Mouse (Mus musculus): Measurements from ENCODE around the gene Tescl. TPM values are rescaled to one million over a fixed set of nuclear protein-coding genes. Genes with fewer than 3 reads are reported as not detected.

The Tescl gene
- polyA plus RNA-seq, 1 experiment = not detected

DNA sequence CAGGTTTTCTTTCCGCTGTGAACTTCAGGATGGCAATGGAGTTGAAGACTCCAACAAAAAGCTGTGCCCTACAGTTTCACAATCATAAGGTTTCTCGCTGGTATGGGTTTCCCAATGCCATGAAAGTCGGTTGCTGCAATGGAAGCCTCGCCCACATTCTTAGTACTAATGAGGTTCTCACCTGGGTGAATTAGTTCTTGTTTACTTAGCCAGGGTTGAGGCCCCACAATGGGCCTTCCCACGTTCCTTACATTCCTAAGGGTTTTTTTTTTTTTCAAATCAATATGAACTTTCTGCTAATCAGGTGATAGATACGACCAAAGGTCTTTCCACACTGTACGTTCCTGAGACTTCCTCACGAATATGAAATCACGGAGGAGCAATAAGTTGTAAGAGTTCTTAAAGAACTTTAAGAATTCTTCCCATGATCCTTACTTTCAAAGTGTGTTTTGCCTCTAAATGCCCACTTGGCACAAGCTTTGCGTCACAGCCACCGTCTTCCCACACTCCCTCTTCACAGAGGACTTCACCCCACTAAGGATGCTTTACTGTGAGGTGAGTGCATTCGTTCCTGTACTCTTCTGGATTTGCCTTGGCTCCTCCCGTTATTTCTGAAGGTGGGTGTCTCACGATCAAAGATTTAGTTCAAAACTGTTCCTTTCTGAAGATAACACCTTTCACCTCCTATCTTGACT is 6.3 kb downstream of the Tescl start:
- no peak for TF ChIP-seq GATA1 (IDR thresholded peaks at IDR 0.05; ENCODE audit: low read length)

DNA sequence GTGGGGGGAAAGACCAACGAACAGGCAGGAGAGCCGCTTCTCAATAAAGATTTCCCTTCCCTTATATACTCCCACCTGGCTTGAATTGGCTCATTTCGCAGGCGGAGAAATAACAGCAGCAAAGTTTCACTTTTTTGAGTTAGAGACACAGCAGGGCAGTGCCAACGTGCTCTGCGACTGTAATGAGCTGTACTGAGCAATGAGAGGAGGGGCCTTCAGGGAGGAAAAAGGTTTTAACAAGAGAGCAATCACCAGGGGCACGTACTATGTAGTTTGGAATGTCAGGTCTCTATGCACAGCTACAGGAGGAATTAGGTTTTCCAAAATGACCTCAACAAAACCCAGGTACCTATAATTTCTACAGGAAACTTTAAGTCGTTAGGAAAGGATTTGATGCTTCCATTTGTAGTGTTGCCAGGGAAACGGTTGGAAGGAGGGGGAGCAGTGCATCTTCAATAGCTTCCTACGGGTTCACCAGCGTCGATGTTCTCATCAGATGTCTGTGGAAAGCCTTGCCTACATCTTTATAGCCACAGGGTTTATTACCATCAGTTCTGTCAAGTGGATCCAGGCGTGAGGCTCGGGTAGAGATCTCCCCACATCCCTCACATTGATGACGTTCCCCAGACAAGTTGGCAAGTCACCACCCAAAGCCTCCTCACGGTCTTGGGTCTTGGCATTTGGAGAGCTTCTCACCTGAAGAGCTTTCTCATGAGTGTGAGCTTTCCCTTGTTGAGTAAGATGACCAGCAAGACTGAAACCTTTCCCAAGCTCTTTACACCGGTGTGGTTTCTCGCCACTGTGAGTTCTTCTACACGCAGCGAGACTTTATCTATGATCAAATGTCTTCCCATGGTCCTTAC is 7.2 kb downstream of the Tescl start:
- TF ChIP-seq GATA1 (IDR thresholded peaks at IDR 0.05; ENCODE audit: low read length) = no peak

DNA sequence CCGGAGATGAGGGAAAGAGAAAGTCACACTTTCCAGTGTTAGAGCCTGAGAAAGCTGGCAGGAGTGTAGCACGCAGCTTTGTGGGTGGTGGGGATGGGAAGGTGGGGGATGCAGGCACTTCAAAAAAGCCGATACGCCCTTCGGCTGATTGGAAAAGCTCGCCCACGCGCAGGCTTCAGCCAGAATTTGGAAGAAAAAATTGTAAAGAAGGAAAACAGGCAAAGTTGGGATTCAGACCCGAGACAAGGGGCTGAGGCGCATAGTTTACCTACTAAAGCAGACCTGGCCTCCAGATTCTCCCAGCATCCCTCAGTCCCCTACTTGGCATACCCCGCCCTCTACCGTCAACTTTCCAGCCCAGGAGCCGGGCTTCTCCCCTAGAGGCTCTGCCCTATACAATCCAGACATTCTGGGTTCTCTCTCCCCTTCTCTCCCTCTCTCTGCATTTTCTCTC is 8.0 kb downstream of the Tescl start:
- no peak for TF ChIP-seq GATA1 (IDR thresholded peaks at IDR 0.05; ENCODE audit: low read length)

DNA sequence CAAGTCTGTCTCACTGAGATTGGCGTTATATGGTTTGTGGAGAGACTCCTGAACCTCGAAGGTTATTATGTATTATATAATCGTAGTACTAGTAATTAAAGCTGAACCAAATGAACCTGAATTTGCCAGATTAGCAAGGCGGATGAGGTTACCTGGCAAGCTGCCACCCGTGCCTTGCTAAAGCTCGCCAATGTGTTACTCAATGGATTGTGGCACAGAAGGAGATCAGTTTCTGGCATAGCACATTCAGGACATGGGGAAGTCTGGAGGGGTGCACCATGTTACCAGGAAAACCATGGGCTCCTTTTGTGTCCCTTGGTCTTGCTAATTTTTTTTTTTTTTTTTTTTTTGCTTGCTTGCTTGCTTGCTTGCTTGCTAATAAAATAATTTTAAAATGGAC is 8.5 kb downstream of the Tescl start:
- TF ChIP-seq GATA1 (IDR thresholded peaks at IDR 0.05; ENCODE audit: low read length) = no peak

DNA sequence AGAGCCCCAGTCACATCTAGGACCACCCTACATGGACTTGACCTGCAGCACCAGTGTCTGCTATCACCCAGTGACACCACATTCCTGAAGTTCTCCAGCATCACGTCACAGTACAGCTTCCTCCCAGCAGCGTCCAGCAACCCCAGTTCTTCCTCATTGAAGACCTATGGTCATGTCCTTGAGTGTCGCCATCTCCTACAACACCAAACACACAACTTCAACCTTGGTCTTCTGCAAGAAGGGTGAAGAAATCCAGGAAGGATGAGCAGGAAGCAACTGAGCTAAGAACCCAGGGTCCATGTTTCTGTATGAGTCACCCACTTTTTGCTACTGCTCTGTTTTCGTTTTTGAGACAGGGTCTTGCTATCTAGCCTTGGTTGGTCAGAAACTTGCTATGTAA is 11.1 kb downstream of the Tescl start:
- no peak for TF ChIP-seq GATA1 (IDR thresholded peaks at IDR 0.05; ENCODE audit: low read length)

DNA sequence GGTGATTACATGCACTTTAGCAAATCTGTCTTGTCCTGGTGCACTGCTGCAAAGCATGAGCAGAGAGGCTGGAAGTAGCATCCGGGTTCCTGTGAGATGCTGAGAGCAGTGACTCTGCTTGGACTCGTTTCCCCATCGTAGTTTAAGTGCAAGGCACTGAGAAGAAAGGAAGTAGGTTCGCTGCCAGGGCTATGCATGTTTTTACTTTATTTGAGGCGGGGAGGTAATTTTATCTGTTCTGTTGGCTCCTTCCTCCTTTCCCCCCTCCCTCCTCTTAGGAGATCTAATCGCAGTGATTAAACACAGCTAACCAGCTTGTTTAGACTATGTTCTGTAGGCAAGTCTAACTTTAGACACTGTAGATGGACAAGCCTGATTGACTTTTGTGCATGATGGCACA is 14.8 kb downstream of the Tescl start:
- TF ChIP-seq GATA1 (IDR thresholded peaks at IDR 0.05; ENCODE audit: low read length) = no peak

DNA sequence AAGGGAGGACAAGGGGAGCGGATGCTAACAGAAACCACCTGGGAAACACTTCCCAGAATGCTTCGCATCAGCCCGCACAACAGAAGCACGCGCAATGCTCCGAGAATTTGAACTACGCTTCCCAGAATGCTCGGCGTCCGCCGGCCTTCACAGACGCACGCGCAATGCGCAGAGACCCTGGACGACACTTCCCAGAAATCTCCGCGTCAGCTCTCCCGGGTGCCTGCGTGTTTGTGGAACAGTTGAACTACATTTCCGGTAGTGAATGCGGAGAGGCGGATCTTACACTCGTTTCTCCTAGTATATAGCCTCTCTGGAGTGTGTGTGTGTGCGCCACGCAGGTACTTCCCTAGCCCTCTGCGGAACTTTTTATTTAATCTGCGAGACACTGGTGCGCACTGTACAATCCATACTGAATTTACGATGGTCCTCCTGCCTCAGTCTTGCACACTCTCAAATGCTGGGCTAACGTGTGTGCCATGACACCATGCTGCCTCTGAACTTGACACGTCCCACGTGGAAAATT is 17.1 kb downstream of the Tescl start, which contains the start of gene Zfp94:
Gene Zfp94, minus strand, starts transcription at position 100 of the 526 bp plus-strand sequence.
- TF ChIP-seq GATA1 (IDR thresholded peaks at IDR 0.05; ENCODE audit: low read length) = no peak

DNA sequence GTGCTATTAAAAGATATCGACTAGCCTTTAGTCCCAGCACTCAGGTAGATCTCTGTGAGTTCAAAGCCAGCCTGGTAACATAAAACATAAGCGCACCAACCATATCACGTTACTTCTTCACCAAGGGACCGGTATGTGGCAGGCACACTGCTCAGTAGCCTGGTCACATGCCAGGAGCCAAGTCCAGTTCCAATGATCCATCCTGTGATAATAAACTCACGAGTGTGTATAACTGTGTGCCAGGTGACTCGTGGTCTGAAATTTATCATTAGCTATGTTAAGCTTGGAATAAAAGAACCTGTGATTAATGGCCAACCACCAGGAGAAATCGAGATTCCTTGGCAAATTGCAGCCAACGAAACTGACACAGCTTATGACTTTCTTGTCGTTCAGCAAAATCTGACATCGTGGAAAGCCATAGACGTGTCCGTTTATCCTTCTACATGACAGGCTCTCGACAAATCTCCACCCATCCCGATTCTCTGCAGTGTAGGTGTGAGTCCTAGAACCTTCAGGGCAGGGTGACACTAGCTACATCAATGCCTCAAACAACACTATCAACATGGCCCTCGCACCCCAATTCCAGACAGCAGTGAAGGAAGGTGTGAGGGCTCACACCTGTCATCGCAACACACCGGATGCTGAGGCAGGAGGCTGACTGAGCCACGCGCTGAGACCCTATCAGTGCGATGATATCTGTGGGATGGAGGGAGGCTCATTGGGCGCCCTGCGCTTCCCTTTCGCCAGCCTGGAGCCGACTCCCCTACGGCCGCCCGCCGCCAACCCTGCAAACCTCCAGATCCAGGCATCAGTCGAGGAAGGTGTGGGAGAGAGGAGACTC is 17.8 kb downstream of the Tescl start:
- TF ChIP-seq GATA1 (IDR thresholded peaks at IDR 0.05; ENCODE audit: low read length) = no peak

DNA sequence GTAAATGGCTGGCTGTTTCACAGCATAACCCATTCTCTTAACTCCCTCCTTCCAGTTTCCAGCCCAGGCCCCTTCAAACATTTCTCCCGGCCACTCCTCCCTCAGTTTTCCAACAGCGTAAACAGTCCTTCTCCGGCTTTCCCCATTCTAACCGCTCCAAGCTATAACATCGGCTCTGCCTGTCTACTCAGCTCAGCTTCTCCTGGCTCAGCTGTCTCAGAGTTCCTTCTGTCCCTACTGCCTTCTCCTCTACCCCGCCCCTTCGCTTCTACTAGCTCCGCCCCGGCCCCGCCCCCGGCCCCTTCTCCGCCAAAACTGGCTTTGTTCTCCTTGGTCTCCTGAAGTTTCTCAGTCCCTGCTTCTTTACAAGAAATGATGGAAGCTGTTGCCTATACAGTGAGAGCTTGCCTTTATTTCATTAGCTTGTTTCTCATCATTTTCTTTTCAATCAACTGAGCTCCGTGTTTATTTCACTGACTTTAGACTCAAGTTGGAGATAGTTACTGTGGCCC is 32.9 kb downstream of the Tescl start, which contains the start of gene Zfp61:
Gene Zfp61, minus strand, starts transcription at position 462 of the 512 bp plus-strand sequence.
- no peak for TF ChIP-seq GATA1 (IDR thresholded peaks at IDR 0.05; ENCODE audit: low read length)

DNA sequence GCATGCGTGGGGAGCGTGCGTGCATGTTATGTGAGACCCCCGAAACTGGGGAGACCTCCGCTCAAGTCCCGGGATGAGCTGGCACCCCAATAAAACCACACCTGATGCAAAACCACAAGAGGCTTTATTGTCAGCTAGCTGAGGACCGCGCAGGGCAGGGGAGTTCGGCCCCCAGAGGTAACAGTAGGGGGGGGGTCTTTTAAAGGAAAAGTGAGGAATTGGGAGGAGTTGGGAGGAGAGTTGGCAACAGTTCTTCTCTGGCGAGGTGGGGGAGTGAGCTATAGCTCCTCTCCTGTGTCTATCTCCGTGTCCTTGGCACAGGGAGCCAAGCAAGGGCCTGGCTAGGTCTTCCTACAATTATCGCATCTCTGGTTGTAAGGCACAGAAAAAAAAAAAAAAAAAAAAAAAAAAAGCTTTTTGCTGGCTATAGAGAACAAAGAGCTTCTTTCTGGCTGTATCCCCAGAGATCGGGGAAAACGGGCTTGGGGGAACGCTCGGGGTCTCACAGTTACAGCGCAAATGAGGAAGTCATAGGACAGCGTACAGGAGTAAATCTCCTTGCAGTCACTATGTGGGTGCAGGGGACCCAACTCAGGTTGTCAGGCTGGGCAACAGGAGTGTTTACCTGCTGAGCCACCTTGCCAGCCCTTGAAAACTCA is 33.8 kb downstream of the Tescl start:
- no peak for TF ChIP-seq GATA1 (IDR thresholded peaks at IDR 0.05; ENCODE audit: low read length)

DNA sequence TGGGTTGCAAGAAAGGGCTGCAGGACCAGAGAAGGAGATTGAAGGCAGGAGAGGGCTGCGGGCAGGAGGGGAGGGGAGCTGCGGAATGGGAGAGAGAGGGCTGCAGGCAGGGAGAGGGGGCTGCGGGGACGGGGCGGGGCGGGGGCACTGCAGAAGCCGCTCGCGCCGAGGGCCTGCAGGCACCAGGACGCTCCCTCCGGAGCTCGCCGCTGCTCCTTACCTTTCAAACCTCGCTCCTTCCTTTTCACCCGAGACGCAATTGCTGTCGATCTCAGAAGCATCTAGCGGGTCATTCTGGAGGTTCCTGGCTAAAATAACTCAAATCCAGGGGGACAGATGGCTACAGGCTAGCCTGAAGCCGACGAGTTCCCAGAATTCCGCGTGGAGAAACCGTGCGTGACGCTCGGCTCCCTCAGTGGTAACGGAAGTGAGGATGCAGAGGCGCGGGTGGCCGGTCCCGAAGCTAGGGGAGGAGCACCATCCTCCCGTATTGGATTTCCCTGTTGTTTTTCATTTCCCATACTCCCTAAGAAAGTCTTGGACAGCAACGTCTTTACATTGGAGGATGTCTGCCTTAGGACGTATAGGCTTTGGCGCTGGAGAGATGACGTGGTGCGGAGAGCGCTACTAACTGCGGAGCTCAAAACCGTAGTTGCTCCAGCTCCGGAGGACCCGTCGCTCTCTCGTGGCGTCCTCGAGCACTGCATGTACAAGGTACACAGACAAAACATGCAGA is 34.6 kb downstream of the Tescl start:
- no peak for TF ChIP-seq GATA1 (IDR thresholded peaks at IDR 0.05; ENCODE audit: low read length)

DNA sequence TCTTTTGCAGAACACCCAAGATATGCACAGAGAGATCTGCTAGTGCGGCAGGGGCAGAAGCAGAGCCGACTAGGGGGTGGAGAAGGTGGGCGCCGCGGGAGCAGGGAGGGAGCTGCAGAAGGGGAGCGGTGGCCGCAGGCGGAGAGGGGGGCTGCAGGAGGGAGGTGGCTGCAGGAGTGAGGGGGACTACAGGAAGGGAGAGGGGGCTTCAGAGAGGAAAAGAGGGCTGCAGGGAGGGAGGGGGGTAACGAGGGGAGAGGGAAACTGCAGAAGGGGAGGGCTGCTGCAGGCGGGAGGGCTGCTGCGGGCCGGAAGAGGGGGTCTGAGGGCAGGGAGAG is 35.1 kb downstream of the Tescl start:
- no peak for TF ChIP-seq GATA1 (IDR thresholded peaks at IDR 0.05; ENCODE audit: low read length)

DNA sequence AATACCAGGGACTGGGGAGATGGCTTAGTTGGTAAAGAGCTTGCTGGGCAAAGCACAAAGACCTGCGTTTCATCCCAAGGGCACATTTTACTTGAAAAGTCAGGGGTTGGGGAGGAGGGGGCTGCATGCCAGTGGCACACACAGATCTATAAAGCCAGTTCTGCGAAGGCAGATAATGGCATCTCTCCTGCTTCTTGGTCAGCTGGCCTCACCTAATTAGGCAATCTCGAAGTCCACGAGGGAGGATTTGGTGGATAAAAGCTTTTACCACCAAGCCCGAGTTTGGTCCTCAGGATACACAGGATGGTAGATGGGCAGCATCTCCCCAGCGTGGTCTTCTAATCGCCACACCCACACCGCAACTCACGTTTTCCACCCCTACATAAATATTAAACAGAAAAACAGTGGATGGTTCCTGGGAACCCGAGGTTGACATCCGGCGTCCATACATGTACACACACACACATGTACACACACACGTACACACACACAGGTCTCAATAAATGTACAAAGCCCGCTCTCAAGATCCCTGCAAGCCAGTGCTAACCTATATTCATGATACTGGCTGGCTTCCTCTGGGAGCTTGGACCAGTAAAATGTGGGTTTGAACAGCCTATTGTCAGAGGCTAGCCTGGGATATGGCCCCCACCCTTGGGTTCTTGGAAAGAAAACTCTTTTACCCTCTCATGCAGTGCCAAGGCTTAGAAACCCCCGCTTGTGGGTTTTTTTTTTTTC is 36.2 kb downstream of the Tescl start:
- no peak for TF ChIP-seq GATA1 (IDR thresholded peaks at IDR 0.05; ENCODE audit: low read length)
